Mouse (Mus musculus): ENCODE data around the gene Ankrd52. TPM values are rescaled to one million over a fixed set of nuclear protein-coding genes. Genes with fewer than 3 reads are reported as not detected.

Gene Ankrd52
- total and polyA plus RNA-seq, 3 experiments, result 29.2 to 47.5 (median 41.8) TPM

DNA sequence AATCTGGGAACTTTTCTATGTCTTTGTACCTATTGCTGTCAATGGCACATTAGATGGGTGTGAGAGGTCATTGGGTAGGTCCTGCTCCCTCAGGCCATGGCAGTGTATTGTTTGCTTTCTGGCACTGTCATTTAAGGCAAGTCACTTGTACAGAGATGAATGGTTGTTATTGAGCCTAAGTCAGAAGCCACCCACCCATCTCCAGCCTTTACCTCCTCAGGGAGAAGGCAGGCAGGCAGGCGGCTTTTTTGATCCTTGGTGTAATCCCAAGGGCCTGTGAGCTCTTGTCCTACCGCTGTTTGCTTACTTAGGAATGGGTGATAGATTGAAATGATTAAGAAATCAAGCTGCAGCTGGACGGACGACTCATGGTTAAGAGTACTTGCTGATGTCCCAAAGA is 52.5 kb downstream of the Ankrd52 start:
- H3K4me1 ChIP-seq (ENCODE audit: control insufficient read depth, insufficient read depth, low read length), result no peaks in the 10 kb centered on the region
- peaks cover 6% of the 10 kb centered on the region for H3K36me3 ChIP-seq (ENCODE audit: control insufficient read depth, insufficient read depth, low read length)
- H3K27me3 ChIP-seq (ENCODE audit: control insufficient read depth, insufficient read depth, low read length), result no peaks in the 10 kb centered on the region
- no peaks in the 10 kb centered on the region for H3K79me2 ChIP-seq (replicated peaks; ENCODE audit: control insufficient read depth, insufficient read depth, low read length)
- DNase-seq, result no peak
- no peak overlapping the region for H3K27ac ChIP-seq
- WGBS, result 83% methylated on average over 4 of the region's 4 CpGs
- H3K4me3 ChIP-seq, result no peak overlapping the region
- intact Hi-C loops (cut with DNase I), result no loop called here
- TF ChIP-seq POLR2A (IDR thresholded peaks at IDR 0.05; ENCODE audit: insufficient read depth, low read depth, low read length), result no peak
- no peak for TF ChIP-seq EP300 (IDR thresholded peaks at IDR 0.05; ENCODE audit: insufficient read depth, low read depth, low read length)
- no peak for TF ChIP-seq CTCF (IDR thresholded peaks at IDR 0.05)
- no peak overlapping the region for H3K9ac ChIP-seq (ENCODE audit: low read depth, low read length)

DNA sequence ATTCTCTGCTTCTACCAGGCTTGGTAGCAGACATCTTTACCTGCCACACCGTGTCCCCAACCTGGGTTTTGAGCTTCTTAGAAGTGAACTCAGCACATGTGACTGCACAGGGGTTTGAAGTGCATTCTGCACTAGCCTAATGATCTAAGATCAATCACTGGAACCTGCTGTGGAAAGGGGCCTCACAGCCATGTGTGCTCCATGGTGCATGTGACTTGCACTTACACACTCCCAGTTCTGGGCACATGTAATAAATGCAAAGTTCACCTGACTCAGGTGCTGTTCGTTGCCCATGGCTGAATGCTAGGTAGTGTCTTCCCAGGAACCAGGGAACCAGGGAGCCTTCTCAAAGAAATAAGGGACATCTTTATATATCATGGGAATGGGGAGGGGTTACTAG is 56.5 kb downstream of the Ankrd52 start:
- H3K9ac ChIP-seq (ENCODE audit: low read depth, low read length), result no peak overlapping the region
- no peaks in the 10 kb centered on the region for H3K27me3 ChIP-seq (ENCODE audit: control insufficient read depth, insufficient read depth, low read length)
- no peak overlapping the region for H3K27ac ChIP-seq
- TF ChIP-seq CTCF (IDR thresholded peaks at IDR 0.05) (no peak), EP300 (IDR thresholded peaks at IDR 0.05; ENCODE audit: insufficient read depth, low read depth, low read length) (no peak), POLR2A (IDR thresholded peaks at IDR 0.05; ENCODE audit: insufficient read depth, low read depth, low read length) (no peak)
- no peak overlapping the region for H3K4me3 ChIP-seq
- WGBS, result 98% methylated on average over 2 of the region's 2 CpGs
- no peak for DNase-seq
- H3K36me3 ChIP-seq (ENCODE audit: control insufficient read depth, insufficient read depth, low read length), result peaks cover 4% of the 10 kb centered on the region
- intact Hi-C loops (cut with DNase I), result no loop called here
- H3K79me2 ChIP-seq (replicated peaks; ENCODE audit: control insufficient read depth, insufficient read depth, low read length), result no peaks in the 10 kb centered on the region
- peaks cover 4% of the 10 kb centered on the region; the same call in 1 of the 2 replicates for H3K4me1 ChIP-seq (ENCODE audit: control insufficient read depth, insufficient read depth, low read length)

- Histone ChIP-seq H3K4me1 (ENCODE audit: control insufficient read depth, insufficient read depth, low read length) (peaks cover 6% of the 10 kb centered on the region), H3K79me2 (replicated peaks; ENCODE audit: control insufficient read depth, insufficient read depth, low read length) (no peaks in the 10 kb centered on the region), H3K9ac (ENCODE audit: low read depth, low read length) (no peak overlapping the region), H3K27ac (no peak overlapping the region), H3K36me3 (ENCODE audit: control insufficient read depth, insufficient read depth, low read length) (no peaks in the 10 kb centered on the region; the same call in none of the 2 replicates), H3K4me3 (no peak overlapping the region), H3K27me3 (ENCODE audit: control insufficient read depth, insufficient read depth, low read length) (no peaks in the 10 kb centered on the region)
- TF ChIP-seq POLR2A (IDR thresholded peaks at IDR 0.05; ENCODE audit: insufficient read depth, low read depth, low read length) (no peak), EP300 (IDR thresholded peaks at IDR 0.05; ENCODE audit: insufficient read depth, low read depth, low read length) (no peak), CTCF (IDR thresholded peaks at IDR 0.05) (no peak)
- 71% methylated on average over 10 of the region's 10 CpGs for WGBS
- intact Hi-C loops (cut with DNase I), result no loop called here
- DNase-seq, result peak in 1 of 2 experiments; percentile 29
Measured at GRCm38 (mm10) chr10:128434681-128435080, 57.8 kb downstream of the Ankrd52 start.

GRCm38 (mm10) chr10:128435186-128435823 is 58.4 kb downstream of the Ankrd52 start:
- Histone ChIP-seq H3K79me2 (replicated peaks; ENCODE audit: control insufficient read depth, insufficient read depth, low read length) (no peaks in the 10 kb centered on the region), H3K9ac (ENCODE audit: low read depth, low read length) (no peak overlapping the region), H3K4me1 (ENCODE audit: control insufficient read depth, insufficient read depth, low read length) (peaks cover 7% of the 10 kb centered on the region), H3K4me3 (no peak overlapping the region), H3K27me3 (ENCODE audit: control insufficient read depth, insufficient read depth, low read length) (no peaks in the 10 kb centered on the region), H3K27ac (peak overlapping the region; percentile 61; the same call in 1 of the 2 replicates), H3K36me3 (ENCODE audit: control insufficient read depth, insufficient read depth, low read length) (no peaks in the 10 kb centered on the region; the same call in none of the 2 replicates)
- WGBS, result 57% methylated on average over 17 of the region's 17 CpGs
- TF ChIP-seq EP300 (IDR thresholded peaks at IDR 0.05; ENCODE audit: insufficient read depth, low read depth, low read length) (no peak), CTCF (IDR thresholded peaks at IDR 0.05) (no peak), POLR2A (IDR thresholded peaks at IDR 0.05; ENCODE audit: insufficient read depth, low read depth, low read length) (no peak)
- intact Hi-C loops (cut with DNase I), result no loop called here
- DNase-seq, result peak; percentile 48 to 71

DNA sequence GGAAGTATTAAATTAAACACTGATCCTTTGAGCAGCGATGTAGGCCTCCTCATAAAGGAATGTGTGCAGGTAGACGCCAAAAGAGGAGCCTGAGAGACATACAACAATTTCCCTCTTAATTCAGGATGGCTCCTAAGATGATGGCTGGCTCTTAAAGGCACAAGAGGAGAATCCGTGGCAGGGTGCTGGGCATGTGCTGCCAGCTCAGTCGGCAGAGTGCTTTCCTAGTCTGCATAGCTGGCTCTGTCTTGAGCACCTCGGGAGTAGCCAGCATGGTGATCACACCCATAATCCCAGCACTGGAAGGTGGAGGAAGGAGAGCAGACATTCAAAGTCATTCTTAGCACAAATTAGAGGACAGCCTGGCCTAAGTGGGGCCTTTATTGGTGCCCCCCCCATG is 59.0 kb downstream of the Ankrd52 start:
- Histone ChIP-seq H3K36me3 (ENCODE audit: control insufficient read depth, insufficient read depth, low read length) (no peaks in the 10 kb centered on the region; the same call in 1 of the 2 replicates), H3K27me3 (ENCODE audit: control insufficient read depth, insufficient read depth, low read length) (no peaks in the 10 kb centered on the region), H3K4me1 (ENCODE audit: control insufficient read depth, insufficient read depth, low read length) (peaks cover 8% of the 10 kb centered on the region), H3K9ac (ENCODE audit: low read depth, low read length) (no peak overlapping the region), H3K27ac (peak overlapping the region; percentile 61; the same call in 1 of the 2 replicates), H3K4me3 (no peak overlapping the region), H3K79me2 (replicated peaks; ENCODE audit: control insufficient read depth, insufficient read depth, low read length) (no peaks in the 10 kb centered on the region)
- TF ChIP-seq EP300 (IDR thresholded peaks at IDR 0.05; ENCODE audit: insufficient read depth, low read depth, low read length) (no peak), CTCF (IDR thresholded peaks at IDR 0.05) (no peak), POLR2A (IDR thresholded peaks at IDR 0.05; ENCODE audit: insufficient read depth, low read depth, low read length) (no peak)
- no peak for DNase-seq
- intact Hi-C loops (cut with DNase I), result no loop called here
- 46% methylated on average over 5 of the region's 5 CpGs for WGBS

- no peaks in the 10 kb centered on the region for H3K79me2 ChIP-seq (replicated peaks; ENCODE audit: control insufficient read depth, insufficient read depth, low read length)
- H3K4me1 ChIP-seq (ENCODE audit: control insufficient read depth, insufficient read depth, low read length), result peaks cover 8% of the 10 kb centered on the region
- no peaks in the 10 kb centered on the region for H3K27me3 ChIP-seq (ENCODE audit: control insufficient read depth, insufficient read depth, low read length)
- TF ChIP-seq POLR2A (IDR thresholded peaks at IDR 0.05; ENCODE audit: insufficient read depth, low read depth, low read length) (no peak), EP300 (IDR thresholded peaks at IDR 0.05; ENCODE audit: insufficient read depth, low read depth, low read length) (no peak)
- intact Hi-C loops (cut with DNase I), result no loop called here
- H3K4me3 ChIP-seq, result no peak overlapping the region
- WGBS, result 71% methylated on average over 8 of the region's 8 CpGs
- H3K27ac ChIP-seq, result no peak overlapping the region
- H3K9ac ChIP-seq (ENCODE audit: low read depth, low read length), result no peak overlapping the region
- no peaks in the 10 kb centered on the region; the same call in 1 of the 2 replicates for H3K36me3 ChIP-seq (ENCODE audit: control insufficient read depth, insufficient read depth, low read length)
- no peak for DNase-seq
Measured at GRCm38 (mm10) chr10:128436376-128436775, 59.5 kb downstream of the Ankrd52 start.

All from heart, adult 2 months (tissue).